Mouse (Mus musculus) mouse trophoblast stem cell (cell line): ENCODE measurements at regions not wholly inside any gene's neighbourhood (a gene's known extent, or its start where the extent isn't known, plus 50 kb on each side); places are given as distances from the start of the nearest gene placed in this dataset.

ENCODE experiments used
- in situ Hi-C, 2 experiments: fragments of 300-500 bp; cut with MseI, MboI; formaldehyde crosslinking; loops; 2 replicates in 1 of 2; 3 replicates in 1 of 2; pipeline ENCODE4 v1.15.1; 2025

GRCm38 (mm10) chr5:39052490-39053250, 176.1 kb upstream of the Clnk start:
- in situ Hi-C loops: no loop called here

- in situ Hi-C loops: no loop called here
These were observed 173.9 kb upstream of the Clnk start for GRCm38 (mm10) chr5:39050512-39050911.

- in situ Hi-C loops: no loop called here
These were observed 172.5 kb upstream of the Clnk start for GRCm38 (mm10) chr5:39049141-39049540.

- in situ Hi-C loops: no loop called here
These were observed 163.9 kb upstream of the Clnk start for GRCm38 (mm10) chr5:39040467-39040866.

GRCm38 (mm10) chr5:39023241-39023640, 146.6 kb upstream of the Clnk start:
- in situ Hi-C loops: no loop called here

GRCm38 (mm10) chr5:39000643-39001042, 124.0 kb upstream of the Clnk start:
- in situ Hi-C loops: no loop called here

GRCm38 (mm10) chr5:38999700-39000099, 123.1 kb upstream of the Clnk start:
- in situ Hi-C loops: no loop called here

GRCm38 (mm10) chr5:38972397-38973159, 96.0 kb upstream of the Clnk start:
- in situ Hi-C loops: no loop called here

- in situ Hi-C loops: no loop called here
These were observed 93.9 kb upstream of the Clnk start for GRCm38 (mm10) chr5:38970497-38970896.

GRCm38 (mm10) chr5:38967010-38967409, 90.4 kb upstream of the Clnk start:
- in situ Hi-C loops: no loop called here

- in situ Hi-C loops: no loop called here
These were observed 87.8 kb upstream of the Clnk start for GRCm38 (mm10) chr5:38964445-38964844.

- in situ Hi-C loops: no loop called here
These were observed 74.1 kb upstream of the Clnk start for GRCm38 (mm10) chr5:38950520-38951288.

- in situ Hi-C loops: no loop called here
These were observed 69.5 kb upstream of the Clnk start for GRCm38 (mm10) chr5:38945903-38946686.

- in situ Hi-C loops: no loop called here
These were observed 55.9 kb upstream of the Clnk start for GRCm38 (mm10) chr5:38932382-38933079.

- in situ Hi-C loops: no loop called here
These were observed 50.4 kb upstream of the Clnk start for GRCm38 (mm10) chr5:38927051-38927450.
